Mouse (Mus musculus) ES-Bruce4 (cell line): ENCODE data around the gene Fgfr2. TPM values are rescaled to one million over a fixed set of nuclear protein-coding genes. Genes with fewer than 3 reads are reported as not detected.

Source experiments
- H3K27ac ChIP-seq: 2 replicates; pipeline ENCODE4 v1.5.1; 2012; ENCODE audit warnings: low read length, inconsistent platforms; ENCODE audit not compliant: insufficient read depth
- H3K27me3 ChIP-seq: 2 replicates; pipeline ENCODE4 v1.6.1; 2012; ENCODE audit warnings: mild to moderate bottlenecking, low read length, inconsistent platforms; ENCODE audit not compliant: control insufficient read depth, poor library complexity, insufficient read depth, severe bottlenecking
- H3K36me3 ChIP-seq: 2 replicates; pipeline ENCODE4 v1.6.1; 2012; ENCODE audit warnings: inconsistent platforms, mild to moderate bottlenecking, low read length, moderate library complexity; ENCODE audit not compliant: control insufficient read depth, poor library complexity, insufficient read depth, severe bottlenecking
- H3K4me1 ChIP-seq: one replicate; pipeline ENCODE4 v1.8.1; 2011; ENCODE audit warnings: low read length; ENCODE audit not compliant: control insufficient read depth, insufficient read depth
- H3K4me3 ChIP-seq: 2 replicates; pipeline ENCODE4 v1.5.1; 2011; ENCODE audit warnings: low read depth, mild to moderate bottlenecking, low read length
- H3K9ac ChIP-seq: 2 replicates; pipeline ENCODE4 v1.6.1; 2012; ENCODE audit warnings: low read depth, mild to moderate bottlenecking, inconsistent platforms; ENCODE audit not compliant: poor library complexity, severe bottlenecking
- H3K9me3 ChIP-seq: replicated peaks from 2 replicates; pipeline ENCODE4 v1.6.1; 2012; ENCODE audit warnings: mild to moderate bottlenecking, low read length, inconsistent platforms; ENCODE audit not compliant: control insufficient read depth, poor library complexity, insufficient read depth, severe bottlenecking
- CTCF ChIP-seq: IDR thresholded peaks from one replicate; pipeline ENCODE4 v1.8.1; 2011; ENCODE audit warnings: low read depth, low read length
- EP300 ChIP-seq: IDR thresholded peaks from 2 replicates; pipeline ENCODE4 v1.6.1; 2011; ENCODE audit warnings: low read depth, low read length; ENCODE audit not compliant: insufficient read depth
- POLR2A ChIP-seq: IDR thresholded peaks from one replicate; pipeline ENCODE4 v1.8.1; 2011; ENCODE audit warnings: low read length; ENCODE audit not compliant: insufficient read depth
- polyA plus RNA-seq: library from polyadenylated mRNA; stranded (reverse); fragments of >200 nt; gene quantifications from 2 replicates; pipeline ENCODE4 v1.2.4, GENCODE M21; 2011; ENCODE audit warnings: low read depth; ENCODE audit not compliant: missing spikeins, insufficient read depth, insufficient read length

Fgfr2 gene
- polyA plus RNA-seq, 1 experiment = 34.8 TPM

- Histone ChIP-seq H3K9me3 (no peaks in the 10 kb centered on the region), H3K27me3 (0 out of 2 replicates have a peak, but pooled peaks cover 7% of the 10 kb centered on the region), H3K4me1 (no peaks in the 10 kb centered on the region), H3K9ac (no peak overlapping the region), H3K27ac (no peak overlapping the region), H3K4me3 (no peak overlapping the region), H3K36me3 (no peaks in the 10 kb centered on the region)
- TF ChIP-seq CTCF (no peak), POLR2A (no peak), EP300 (no peak)
These were observed 2184.3 kb downstream of the Fgfr2 start for GRCm38 (mm10) chr7:130938896-130939295.

DNA sequence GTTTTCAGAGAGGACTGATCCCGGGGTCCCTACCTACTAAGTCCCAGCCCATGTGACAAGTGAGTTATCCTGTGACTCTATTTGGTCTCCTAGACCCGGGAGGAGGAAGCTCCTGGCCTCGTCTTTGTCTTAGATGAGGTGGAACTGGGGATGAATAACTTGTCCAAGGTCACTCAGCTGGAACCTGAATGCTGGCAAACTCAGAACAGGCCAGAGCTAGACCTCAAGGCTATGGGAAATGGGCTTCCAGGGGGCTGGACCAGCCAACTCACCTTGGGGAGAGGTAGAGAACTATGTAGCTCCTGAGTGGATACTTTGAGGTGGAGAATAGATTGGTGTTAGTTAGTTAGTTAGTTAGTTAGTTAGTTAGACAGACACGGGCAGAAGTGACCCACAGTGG, 2185.1 kb downstream of the Fgfr2 start:
- no peaks in the 10 kb centered on the region for H3K4me1 ChIP-seq
- H3K36me3 ChIP-seq = no peaks in the 10 kb centered on the region
- H3K27ac ChIP-seq = no peak overlapping the region
- no peak overlapping the region for H3K9ac ChIP-seq
- TF ChIP-seq CTCF = no peak
- TF ChIP-seq POLR2A = no peak
- TF ChIP-seq EP300 = no peak
- 0 out of 2 replicates have a peak, but pooled peaks cover 7% of the 10 kb centered on the region for H3K27me3 ChIP-seq
- no peaks in the 10 kb centered on the region for H3K9me3 ChIP-seq
- no peak overlapping the region for H3K4me3 ChIP-seq

DNA sequence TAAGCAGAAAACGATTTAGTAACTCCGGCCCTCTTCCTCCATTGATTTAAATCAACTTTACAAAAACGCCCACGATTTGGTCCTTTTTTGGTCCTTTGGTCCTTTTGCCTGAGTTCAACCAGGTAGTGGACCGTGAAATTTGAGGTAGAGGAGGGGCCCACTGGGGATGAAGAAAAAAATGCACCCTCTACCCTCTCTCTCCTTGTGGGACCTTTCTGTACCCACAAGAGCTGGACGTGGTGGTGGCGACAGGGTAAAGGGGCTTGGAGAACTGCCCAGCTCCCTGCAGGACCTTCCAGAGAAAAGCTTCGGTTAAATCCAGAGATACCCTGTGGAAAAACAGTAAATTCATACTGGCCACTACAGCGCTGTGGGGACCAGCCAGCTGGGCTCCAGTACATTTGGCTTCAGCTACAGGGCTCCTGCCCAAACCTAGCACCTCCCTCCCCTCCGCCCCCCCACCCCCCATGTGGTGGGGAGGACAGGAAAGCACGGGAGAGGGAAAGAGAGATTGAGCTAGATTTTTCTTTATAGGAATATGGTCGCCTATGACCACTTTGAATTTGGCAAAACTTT, 2185.8 kb downstream of the Fgfr2 start:
- 0 out of 2 replicates have a peak, but pooled peaks cover 7% of the 10 kb centered on the region for H3K27me3 ChIP-seq
- no peak for TF ChIP-seq EP300
- TF ChIP-seq POLR2A = no peak
- no peak for TF ChIP-seq CTCF
- H3K9ac ChIP-seq = peak overlapping the region; percentile 39; the same call in 1 of the 2 replicates
- H3K4me3 ChIP-seq = peak overlapping the region; percentile 19; the same call in 1 of the 2 replicates
- H3K27ac ChIP-seq = no peak overlapping the region
- H3K36me3 ChIP-seq = no peaks in the 10 kb centered on the region
- no peaks in the 10 kb centered on the region for H3K9me3 ChIP-seq
- H3K4me1 ChIP-seq = no peaks in the 10 kb centered on the region

GRCm38 (mm10) chr7:130936472-130936951, 2186.6 kb downstream of the Fgfr2 start:
- Histone ChIP-seq H3K27ac (no peak overlapping the region), H3K4me1 (no peaks in the 10 kb centered on the region), H3K27me3 (0 out of 2 replicates have a peak, but pooled peaks cover 7% of the 10 kb centered on the region), H3K9ac (peak overlapping the region; percentile 39), H3K4me3 (peak overlapping the region; percentile 77), H3K36me3 (no peaks in the 10 kb centered on the region), H3K9me3 (no peaks in the 10 kb centered on the region)
- no peak for TF ChIP-seq CTCF
- TF ChIP-seq EP300 = no peak
- TF ChIP-seq POLR2A = no peak

GRCm38 (mm10) chr7:130935793-130936471, 2187.2 kb downstream of the Fgfr2 start, which contains the start of gene Htra1:
Gene Htra1, plus strand, starts transcription at chr7:130936111.
- Histone ChIP-seq H3K9ac (peak within 1 kb of the TSS; percentile 39), H3K9me3 (no peaks in the 10 kb centered on the region), H3K27ac (no peak within 1 kb of the TSS), H3K4me3 (peak within 1 kb of the TSS; percentile 77), H3K4me1 (no peaks in the 10 kb centered on the region), H3K36me3 (no peaks in the 10 kb centered on the region), H3K27me3 (0 out of 2 replicates have a peak, but pooled peaks cover 7% of the 10 kb centered on the region)
- no peak for TF ChIP-seq POLR2A
- no peak for TF ChIP-seq EP300
- no peak for TF ChIP-seq CTCF

DNA sequence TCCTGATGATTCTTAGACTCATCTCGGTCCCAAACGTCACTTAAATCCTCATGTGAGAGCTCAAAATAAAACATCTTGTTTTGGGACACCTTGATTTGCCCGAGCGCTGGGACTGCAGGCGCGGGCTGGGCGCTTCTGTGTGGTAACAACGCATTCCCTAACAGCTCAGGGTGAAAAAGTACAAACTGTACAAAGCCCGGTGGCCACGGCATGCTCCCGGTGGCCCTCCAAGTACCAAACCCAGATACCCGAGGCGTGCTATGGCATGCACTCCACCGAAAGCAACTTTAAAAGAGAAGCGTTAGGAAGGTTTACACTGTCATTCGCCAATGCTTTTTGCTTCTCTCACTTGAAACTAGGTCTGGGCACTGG, 2187.7 kb downstream of the Fgfr2 start:
- Histone ChIP-seq H3K36me3 (no peaks in the 10 kb centered on the region), H3K4me1 (no peaks in the 10 kb centered on the region), H3K9me3 (no peaks in the 10 kb centered on the region), H3K27ac (no peak overlapping the region), H3K27me3 (0 out of 2 replicates have a peak, but pooled peaks cover 7% of the 10 kb centered on the region), H3K9ac (0 out of 2 replicates have a peak overlapping the region, but pooled peaks have one; percentile 19), H3K4me3 (peak overlapping the region; percentile 77)
- no peak for TF ChIP-seq POLR2A
- TF ChIP-seq EP300 = no peak
- TF ChIP-seq CTCF = no peak
